Mouse (Mus musculus): ENCODE measurements at regions not wholly inside any gene's neighbourhood (a gene's known extent, or its start where the extent isn't known, plus 50 kb on each side); places are given as distances from the start of the nearest gene placed in this dataset.

- H3K9me3 ChIP-seq (replicated peaks; ENCODE audit: control insufficient read depth, low read length), result no peaks in the 10 kb centered on the region
- no peak overlapping the region for H3K4me2 ChIP-seq (ENCODE audit: low read depth, low read length)
- no peak overlapping the region for H3K4me3 ChIP-seq (ENCODE audit: low read length)
- WGBS, result 87% methylated on average over 4 of the region's 4 CpGs
- H3K9ac ChIP-seq (ENCODE audit: low read length), result no peak overlapping the region
- no peaks in the 10 kb centered on the region for H3K27me3 ChIP-seq (ENCODE audit: control insufficient read depth, insufficient read depth, low read length)
- no peaks in the 10 kb centered on the region for H3K4me1 ChIP-seq (ENCODE audit: control insufficient read depth, insufficient read depth, low read length)
- H3K27ac ChIP-seq (ENCODE audit: low read length), result no peak overlapping the region
- ATAC-seq (replicated peaks; ENCODE audit: extremely low read depth, insufficient read depth, low FRiP score), result no peak
- H3K36me3 ChIP-seq (ENCODE audit: control insufficient read depth, insufficient read depth), result no peaks in the 10 kb centered on the region
These were observed 110.9 kb upstream of the Ngf start for GRCm38 (mm10) chr3:102358801-102359200.

- ATAC-seq (replicated peaks; ENCODE audit: extremely low read depth, insufficient read depth, low FRiP score), result no peak
- H3K4me1 ChIP-seq (ENCODE audit: control insufficient read depth, insufficient read depth, low read length), result no peaks in the 10 kb centered on the region
- H3K27me3 ChIP-seq (ENCODE audit: control insufficient read depth, insufficient read depth, low read length), result no peaks in the 10 kb centered on the region
- H3K36me3 ChIP-seq (ENCODE audit: control insufficient read depth, insufficient read depth), result no peaks in the 10 kb centered on the region
- no peak overlapping the region for H3K9ac ChIP-seq (ENCODE audit: low read length)
- no peak overlapping the region for H3K4me2 ChIP-seq (ENCODE audit: low read depth, low read length)
- no peak overlapping the region for H3K4me3 ChIP-seq (ENCODE audit: low read length)
- H3K9me3 ChIP-seq (replicated peaks; ENCODE audit: control insufficient read depth, low read length), result no peaks in the 10 kb centered on the region
- no peak overlapping the region for H3K27ac ChIP-seq (ENCODE audit: low read length)
- WGBS, result 80% methylated on average over 7 of the region's 7 CpGs
These were observed 112.6 kb upstream of the Ngf start for GRCm38 (mm10) chr3:102357062-102357610.

GRCm38 (mm10) chr3:102355352-102355751 lies 114.4 kb upstream of the Ngf start:
- Histone ChIP-seq H3K4me1 (ENCODE audit: control insufficient read depth, insufficient read depth, low read length) (no peaks in the 10 kb centered on the region), H3K9ac (ENCODE audit: low read length) (no peak overlapping the region), H3K4me3 (ENCODE audit: low read length) (no peak overlapping the region), H3K9me3 (replicated peaks; ENCODE audit: control insufficient read depth, low read length) (no peaks in the 10 kb centered on the region), H3K4me2 (ENCODE audit: low read depth, low read length) (no peak overlapping the region), H3K36me3 (ENCODE audit: control insufficient read depth, insufficient read depth) (no peaks in the 10 kb centered on the region), H3K27me3 (ENCODE audit: control insufficient read depth, insufficient read depth, low read length) (no peaks in the 10 kb centered on the region), H3K27ac (ENCODE audit: low read length) (no peak overlapping the region)
- WGBS, result 76% methylated on average over 2 of the region's 2 CpGs
- ATAC-seq (replicated peaks; ENCODE audit: extremely low read depth, insufficient read depth, low FRiP score), result no peak

- no peak for ATAC-seq (replicated peaks; ENCODE audit: extremely low read depth, insufficient read depth, low FRiP score)
- no peak overlapping the region for H3K4me2 ChIP-seq (ENCODE audit: low read depth, low read length)
- H3K27me3 ChIP-seq (ENCODE audit: control insufficient read depth, insufficient read depth, low read length), result no peaks in the 10 kb centered on the region
- no peak overlapping the region for H3K27ac ChIP-seq (ENCODE audit: low read length)
- WGBS, result 73% methylated on average over 2 of the region's 2 CpGs
- H3K4me3 ChIP-seq (ENCODE audit: low read length), result no peak overlapping the region
- H3K4me1 ChIP-seq (ENCODE audit: control insufficient read depth, insufficient read depth, low read length), result no peaks in the 10 kb centered on the region
- H3K9ac ChIP-seq (ENCODE audit: low read length), result no peak overlapping the region
- no peaks in the 10 kb centered on the region for H3K9me3 ChIP-seq (replicated peaks; ENCODE audit: control insufficient read depth, low read length)
- no peaks in the 10 kb centered on the region for H3K36me3 ChIP-seq (ENCODE audit: control insufficient read depth, insufficient read depth)
These were observed 114.9 kb upstream of the Ngf start for GRCm38 (mm10) chr3:102354771-102355170.

GRCm38 (mm10) chr3:102353277-102353900 lies 116.3 kb upstream of the Ngf start:
- ATAC-seq (replicated peaks; ENCODE audit: extremely low read depth, insufficient read depth, low FRiP score), result no peak
- no peak overlapping the region for H3K9ac ChIP-seq (ENCODE audit: low read length)
- H3K4me1 ChIP-seq (ENCODE audit: control insufficient read depth, insufficient read depth, low read length), result peaks cover 5% of the 10 kb centered on the region
- H3K27ac ChIP-seq (ENCODE audit: low read length), result no peak overlapping the region
- H3K4me2 ChIP-seq (ENCODE audit: low read depth, low read length), result no peak overlapping the region
- H3K4me3 ChIP-seq (ENCODE audit: low read length), result no peak overlapping the region
- no peaks in the 10 kb centered on the region for H3K27me3 ChIP-seq (ENCODE audit: control insufficient read depth, insufficient read depth, low read length)
- H3K36me3 ChIP-seq (ENCODE audit: control insufficient read depth, insufficient read depth), result no peaks in the 10 kb centered on the region
- no peaks in the 10 kb centered on the region for H3K9me3 ChIP-seq (replicated peaks; ENCODE audit: control insufficient read depth, low read length)
- WGBS, result 81% methylated on average over 6 of the region's 6 CpGs

- Histone ChIP-seq H3K27me3 (ENCODE audit: control insufficient read depth, insufficient read depth, low read length) (no peaks in the 10 kb centered on the region), H3K9me3 (replicated peaks; ENCODE audit: control insufficient read depth, low read length) (no peaks in the 10 kb centered on the region), H3K27ac (ENCODE audit: low read length) (no peak overlapping the region), H3K36me3 (ENCODE audit: control insufficient read depth, insufficient read depth) (no peaks in the 10 kb centered on the region), H3K4me2 (ENCODE audit: low read depth, low read length) (no peak overlapping the region), H3K4me3 (ENCODE audit: low read length) (no peak overlapping the region), H3K4me1 (ENCODE audit: control insufficient read depth, insufficient read depth, low read length) (peaks cover 8% of the 10 kb centered on the region), H3K9ac (ENCODE audit: low read length) (no peak overlapping the region)
- WGBS, result 78% methylated on average over 3 of the region's 3 CpGs
- no peak for ATAC-seq (replicated peaks; ENCODE audit: extremely low read depth, insufficient read depth, low FRiP score)
These were observed 123.6 kb upstream of the Ngf start for GRCm38 (mm10) chr3:102346077-102346476.

- Histone ChIP-seq H3K9me3 (replicated peaks; ENCODE audit: control insufficient read depth, low read length) (no peaks in the 10 kb centered on the region), H3K36me3 (ENCODE audit: control insufficient read depth, insufficient read depth) (no peaks in the 10 kb centered on the region)
- WGBS, result 30% methylated on average over 5 of the region's 5 CpGs
These were observed 124.4 kb upstream of the Ngf start for GRCm38 (mm10) chr3:102345291-102345690.

GRCm38 (mm10) chr3:102340731-102341130 lies 129.0 kb upstream of the Ngf start:
- Histone ChIP-seq H3K27ac (ENCODE audit: low read length) (no peak overlapping the region), H3K27me3 (ENCODE audit: control insufficient read depth, insufficient read depth, low read length) (no peaks in the 10 kb centered on the region), H3K4me1 (ENCODE audit: control insufficient read depth, insufficient read depth, low read length) (peaks cover 5% of the 10 kb centered on the region; the same call in 1 of the 2 replicates), H3K9me3 (replicated peaks; ENCODE audit: control insufficient read depth, low read length) (no peaks in the 10 kb centered on the region), H3K9ac (ENCODE audit: low read length) (no peak overlapping the region), H3K4me2 (ENCODE audit: low read depth, low read length) (no peak overlapping the region), H3K4me3 (ENCODE audit: low read length) (no peak overlapping the region), H3K36me3 (ENCODE audit: control insufficient read depth, insufficient read depth) (no peaks in the 10 kb centered on the region)
- no peak for ATAC-seq (replicated peaks; ENCODE audit: extremely low read depth, insufficient read depth, low FRiP score)
- 54% methylated on average over 5 of the region's 5 CpGs for WGBS

More at GRCm38 (mm10) chr3:102345291-102345690, 124.4 kb upstream of the Ngf start:
- peaks cover 8% of the 10 kb centered on the region for H3K4me1 ChIP-seq (ENCODE audit: control insufficient read depth, insufficient read depth, low read length)
- no peak overlapping the region for H3K4me2 ChIP-seq (ENCODE audit: low read depth, low read length)
- ATAC-seq (replicated peaks; ENCODE audit: extremely low read depth, insufficient read depth, low FRiP score), result no peak
- no peak overlapping the region for H3K4me3 ChIP-seq (ENCODE audit: low read length)
- no peaks in the 10 kb centered on the region for H3K27me3 ChIP-seq (ENCODE audit: control insufficient read depth, insufficient read depth, low read length)
- H3K9ac ChIP-seq (ENCODE audit: low read length), result no peak overlapping the region
- H3K27ac ChIP-seq (ENCODE audit: low read length), result no peak overlapping the region

GRCm38 (mm10) chr3:102337881-102338280 lies 131.8 kb upstream of the Ngf start:
- Histone ChIP-seq H3K27me3 (ENCODE audit: control insufficient read depth, insufficient read depth, low read length) (no peaks in the 10 kb centered on the region; the same call in 1 of the 2 replicates), H3K27ac (ENCODE audit: low read length) (no peak overlapping the region), H3K4me2 (ENCODE audit: low read depth, low read length) (no peak overlapping the region), H3K9me3 (replicated peaks; ENCODE audit: control insufficient read depth, low read length) (no peaks in the 10 kb centered on the region), H3K9ac (ENCODE audit: low read length) (no peak overlapping the region), H3K36me3 (ENCODE audit: control insufficient read depth, insufficient read depth) (no peaks in the 10 kb centered on the region), H3K4me1 (ENCODE audit: control insufficient read depth, insufficient read depth, low read length) (peaks cover 2% of the 10 kb centered on the region; the same call in 1 of the 2 replicates), H3K4me3 (ENCODE audit: low read length) (no peak overlapping the region)
- 54% methylated on average over 8 of the region's 8 CpGs for WGBS
- no peak for ATAC-seq (replicated peaks; ENCODE audit: extremely low read depth, insufficient read depth, low FRiP score)
